Mouse (Mus musculus): ENCODE measurements around the gene Hcn3.
"Not testable (repeated sequence)": the region's sequence is repeated elsewhere in the genome, so short reads cannot be mapped to it uniquely, and the experiment has no call there.

Hcn3 gene

GRCm38 (mm10) chr3:89181749-89182500 lies 21.9 kb upstream of the Hcn3 start:
- no peak for DNase-seq (ENCODE audit: low spot score in 2 of 2)

- no peak for DNase-seq (ENCODE audit: low spot score in 2 of 2)
Observed at GRCm38 (mm10) chr3:89179056-89179455, 19.1 kb upstream of the Hcn3 start.

GRCm38 (mm10) chr3:89178107-89178385 lies 18.1 kb upstream of the Hcn3 start:
- DNase-seq (ENCODE audit: low spot score in 2 of 2) = no peak

GRCm38 (mm10) chr3:89177242-89178106 lies 17.5 kb upstream of the Hcn3 start, which contains the start of gene Scamp3:
Gene Scamp3 (plus strand): TSS chr3:89177473.
- peak; percentile 79 to 82 for DNase-seq (ENCODE audit: low spot score in 2 of 2)

- DNase-seq (ENCODE audit: low spot score in 2 of 2) = no peak
Observed at GRCm38 (mm10) chr3:89176421-89176820, 16.4 kb upstream of the Hcn3 start.

- DNase-seq (ENCODE audit: low spot score in 2 of 2) = no peak
Observed at GRCm38 (mm10) chr3:89175544-89175943, 15.5 kb upstream of the Hcn3 start.

- DNase-seq (ENCODE audit: low spot score in 2 of 2) = no peak
Observed at GRCm38 (mm10) chr3:89174844-89175243, 14.8 kb upstream of the Hcn3 start.

GRCm38 (mm10) chr3:89166945-89167344 lies 6.9 kb upstream of the Hcn3 start:
- DNase-seq (ENCODE audit: low spot score in 2 of 2) = no peak

GRCm38 (mm10) chr3:89165268-89165870 lies 5.4 kb upstream of the Hcn3 start:
- no peak for DNase-seq (ENCODE audit: low spot score in 2 of 2)

GRCm38 (mm10) chr3:89164506-89165267 lies 4.7 kb upstream of the Hcn3 start, which contains the start of gene Clk2:
Gene Clk2 (plus strand): TSS chr3:89164795.
- peak; percentile 90 to 94 for DNase-seq (ENCODE audit: low spot score in 2 of 2)

- no peak for DNase-seq (ENCODE audit: low spot score in 2 of 2)
Observed at GRCm38 (mm10) chr3:89163643-89164245, 3.7 kb upstream of the Hcn3 start.

- no peak for DNase-seq (ENCODE audit: low spot score in 2 of 2)
Observed at GRCm38 (mm10) chr3:89163123-89163522, 3.1 kb upstream of the Hcn3 start.

- no peak for DNase-seq (ENCODE audit: low spot score in 2 of 2)
Observed at GRCm38 (mm10) chr3:89161786-89162185, 1.8 kb upstream of the Hcn3 start.

GRCm38 (mm10) chr3:89161207-89161606 lies 1.2 kb upstream of the Hcn3 start:
- not testable (repeated sequence) for DNase-seq (ENCODE audit: low spot score in 2 of 2)

GRCm38 (mm10) chr3:89159211-89159610 lies 785 bp downstream of the Hcn3 start:
- DNase-seq (ENCODE audit: low spot score in 2 of 2) = peak in 1 of 2 experiments; percentile 80

GRCm38 (mm10) chr3:89158651-89159050 lies 1.3 kb downstream of the Hcn3 start:
- DNase-seq (ENCODE audit: low spot score in 2 of 2) = no peak

GRCm38 (mm10) chr3:89156951-89157350 lies 3.0 kb downstream of the Hcn3 start:
- DNase-seq (ENCODE audit: low spot score in 2 of 2) = no peak

- DNase-seq (ENCODE audit: low spot score in 2 of 2) = no peak
Observed at GRCm38 (mm10) chr3:89152084-89152835, 7.7 kb downstream of the Hcn3 start.

GRCm38 (mm10) chr3:89148567-89148966 lies 11.4 kb downstream of the Hcn3 start:
- DNase-seq (ENCODE audit: low spot score in 2 of 2) = no peak

- no peak for DNase-seq (ENCODE audit: low spot score in 2 of 2)
Observed at GRCm38 (mm10) chr3:89147979-89148311, 12.1 kb downstream of the Hcn3 start.

Data from urinary bladder, postnatal 4 days (tissue).